Mouse (Mus musculus) liver, embryonic 16.5 days (tissue): ENCODE data around the gene Aif1l. TPM values are rescaled to one million over a fixed set of nuclear protein-coding genes. Genes with fewer than 3 reads are reported as not detected.

Source experiments
- ATAC-seq: fragments of 200-750 bp; cut with Nextera tagmentation; 2 replicates; pipeline ENCODE4 v1.8.0; 2017; ENCODE audit warnings: low read depth, mild to moderate bottlenecking, moderate number of reproducible peaks, moderate library complexity
- H3K27ac ChIP-seq: fragments of 300-500 bp; sonication (generic); 2 replicates; pipeline ENCODE4 v1.5.1; 2014; ENCODE audit warnings: mild to moderate bottlenecking, low read length
- H3K27me3 ChIP-seq: fragments of 300-500 bp; sonication (generic); 2 replicates; pipeline ENCODE4 v1.6.1; 2014; ENCODE audit warnings: low read depth, low read length, mixed read lengths; ENCODE audit not compliant: control insufficient read depth, insufficient read depth
- H3K36me3 ChIP-seq: fragments of 300-500 bp; sonication (generic); 2 replicates; pipeline ENCODE4 v1.6.1; 2014; ENCODE audit warnings: mild to moderate bottlenecking; ENCODE audit not compliant: control insufficient read depth, insufficient read depth
- H3K4me1 ChIP-seq: fragments of 300-500 bp; sonication (generic); 2 replicates; pipeline ENCODE4 v1.6.1; 2014; ENCODE audit warnings: low read depth, low read length, mixed read lengths; ENCODE audit not compliant: control insufficient read depth
- H3K4me2 ChIP-seq: fragments of 300-500 bp; sonication (generic); 2 replicates; pipeline ENCODE4 v1.6.1; 2014; ENCODE audit warnings: low read depth, low read length, mixed read lengths
- H3K4me3 ChIP-seq: fragments of 300-500 bp; sonication (generic); 2 replicates; pipeline ENCODE4 v1.5.1; 2014; ENCODE audit warnings: low read depth, mild to moderate bottlenecking, low read length
- H3K9ac ChIP-seq: fragments of 300-500 bp; sonication (generic); 2 replicates; pipeline ENCODE4 v1.6.1; 2014; ENCODE audit warnings: low read depth, low read length
- H3K9me3 ChIP-seq: fragments of 300-500 bp; sonication (generic); replicated peaks from 2 replicates; pipeline ENCODE4 v1.6.1; 2016; ENCODE audit warnings: low read length; ENCODE audit not compliant: control insufficient read depth
- WGBS: fragments of 180-500 bp; shearing (Covaris S2); extraction: QIAGEN DNeasy Blood & Tissue Kit; methylation state at CpG from one replicate; pipeline ENCODE4 v1.1.7; 2014; ENCODE audit not compliant: insufficient replicate concordance; 5-methylcytosine and 5-hydroxymethylcytosine counted together
- polyA plus RNA-seq: library from polyadenylated mRNA; unstranded; fragments of >200 nt; fragmentation: Nextera tagmentation; extraction: Ambion mirVana; gene quantifications from 2 replicates; pipeline ENCODE4 v1.2.1, GENCODE M21; 2015

Gene Aif1l
- polyA plus RNA-seq, 1 experiment from 2014 or later, result 1.2 TPM

- peak within 1 kb of the TSS; percentile 55; the same call in 1 of the 2 replicates for H3K27ac ChIP-seq
- peaks cover 15% of the 10 kb centered on the region for H3K4me1 ChIP-seq
- H3K4me3 ChIP-seq, result peak within 1 kb of the TSS; percentile 93
- H3K36me3 ChIP-seq, result peaks cover 7% of the 10 kb centered on the region
- H3K4me2 ChIP-seq, result peak within 1 kb of the TSS; percentile 96
- WGBS, result under 1% methylated on average over 60 of the region's 60 CpGs
- peak; percentile 100 for ATAC-seq
- no peaks in the 10 kb centered on the region for H3K27me3 ChIP-seq
- peak within 1 kb of the TSS; percentile 88 for H3K9ac ChIP-seq
- H3K9me3 ChIP-seq, result no peaks in the 10 kb centered on the region
Measured at GRCm38 (mm10) chr2:31974141-31974808, 24.3 kb downstream of the Aif1l start, which contains the start of gene Nup214. Gene Nup214, plus strand, starts transcription at chr2:31974436.

GRCm38 (mm10) chr2:31974809-31975371 lies 25.0 kb downstream of the Aif1l start:
- H3K9me3 ChIP-seq, result no peaks in the 10 kb centered on the region
- peak overlapping the region; percentile 55; the same call in 1 of the 2 replicates for H3K27ac ChIP-seq
- no peak for ATAC-seq
- H3K27me3 ChIP-seq, result no peaks in the 10 kb centered on the region
- H3K4me2 ChIP-seq, result peak overlapping the region; percentile 96
- WGBS, result 7% methylated on average over 13 of the region's 13 CpGs
- peak overlapping the region; percentile 93 for H3K4me3 ChIP-seq
- peaks cover 11% of the 10 kb centered on the region for H3K36me3 ChIP-seq
- peak overlapping the region; percentile 88 for H3K9ac ChIP-seq
- H3K4me1 ChIP-seq, result peaks cover 15% of the 10 kb centered on the region

GRCm38 (mm10) chr2:31987774-31988173 lies 37.8 kb downstream of the Aif1l start:
- no peak for ATAC-seq
- H3K9me3 ChIP-seq, result no peaks in the 10 kb centered on the region
- H3K4me3 ChIP-seq, result no peak overlapping the region
- WGBS, result 73% methylated on average over 1 of the region's 1 CpGs
- no peak overlapping the region for H3K4me2 ChIP-seq
- peaks cover 62% of the 10 kb centered on the region for H3K36me3 ChIP-seq
- H3K9ac ChIP-seq, result no peak overlapping the region
- no peaks in the 10 kb centered on the region for H3K4me1 ChIP-seq
- no peak overlapping the region for H3K27ac ChIP-seq
- no peaks in the 10 kb centered on the region for H3K27me3 ChIP-seq

GRCm38 (mm10) chr2:31990961-31991360 lies 41.0 kb downstream of the Aif1l start:
- H3K36me3 ChIP-seq, result peaks cover 55% of the 10 kb centered on the region

GRCm38 (mm10) chr2:31994896-31995295 lies 45.0 kb downstream of the Aif1l start:
- H3K9ac ChIP-seq, result no peak overlapping the region
- no peak overlapping the region for H3K27ac ChIP-seq

More at GRCm38 (mm10) chr2:31990961-31991360, 41.0 kb downstream of the Aif1l start:
- Histone ChIP-seq H3K27me3 (no peaks in the 10 kb centered on the region), H3K4me1 (no peaks in the 10 kb centered on the region), H3K4me3 (no peak overlapping the region), H3K27ac (no peak overlapping the region), H3K9ac (no peak overlapping the region), H3K4me2 (no peak overlapping the region), H3K9me3 (no peaks in the 10 kb centered on the region)
- 77% methylated on average over 4 of the region's 4 CpGs for WGBS
- ATAC-seq, result no peak

GRCm38 (mm10) chr2:31996060-31996459 lies 46.1 kb downstream of the Aif1l start:
- H3K27ac ChIP-seq, result no peak overlapping the region
- no peak overlapping the region for H3K9ac ChIP-seq
- H3K4me1 ChIP-seq, result no peaks in the 10 kb centered on the region
- ATAC-seq, result no peak
- H3K9me3 ChIP-seq, result no peaks in the 10 kb centered on the region
- H3K27me3 ChIP-seq, result no peaks in the 10 kb centered on the region
- no peak overlapping the region for H3K4me2 ChIP-seq
- 89% methylated on average over 13 of the region's 13 CpGs for WGBS
- no peak overlapping the region for H3K4me3 ChIP-seq
- H3K36me3 ChIP-seq, result peaks cover 58% of the 10 kb centered on the region

More at GRCm38 (mm10) chr2:31994896-31995295, 45.0 kb downstream of the Aif1l start:
- Histone ChIP-seq H3K4me1 (no peaks in the 10 kb centered on the region), H3K9me3 (no peaks in the 10 kb centered on the region), H3K27me3 (no peaks in the 10 kb centered on the region), H3K4me2 (no peak overlapping the region), H3K36me3 (peaks cover 63% of the 10 kb centered on the region), H3K4me3 (no peak overlapping the region)
- 86% methylated on average over 9 of the region's 9 CpGs for WGBS
- no peak for ATAC-seq

- H3K4me2 ChIP-seq, result no peak overlapping the region
- no peaks in the 10 kb centered on the region for H3K4me1 ChIP-seq
- no peak for ATAC-seq
- peaks cover 52% of the 10 kb centered on the region for H3K36me3 ChIP-seq
- H3K4me3 ChIP-seq, result no peak overlapping the region
- no peak overlapping the region for H3K27ac ChIP-seq
- no peaks in the 10 kb centered on the region for H3K9me3 ChIP-seq
- WGBS, result 80% methylated on average over 5 of the region's 5 CpGs
- H3K9ac ChIP-seq, result no peak overlapping the region
- H3K27me3 ChIP-seq, result no peaks in the 10 kb centered on the region
Measured at GRCm38 (mm10) chr2:31997539-31997938, 47.6 kb downstream of the Aif1l start.

GRCm38 (mm10) chr2:31998443-31998842 lies 48.5 kb downstream of the Aif1l start:
- H3K27me3 ChIP-seq, result no peaks in the 10 kb centered on the region
- no peaks in the 10 kb centered on the region for H3K9me3 ChIP-seq
- H3K9ac ChIP-seq, result no peak overlapping the region
- peaks cover 56% of the 10 kb centered on the region for H3K36me3 ChIP-seq
- no peak overlapping the region for H3K4me2 ChIP-seq
- no peak for ATAC-seq
- H3K27ac ChIP-seq, result no peak overlapping the region
- 63% methylated on average over 2 of the region's 2 CpGs for WGBS
- no peaks in the 10 kb centered on the region for H3K4me1 ChIP-seq
- no peak overlapping the region for H3K4me3 ChIP-seq

- Histone ChIP-seq H3K9ac (no peak overlapping the region), H3K27me3 (no peaks in the 10 kb centered on the region), H3K4me3 (no peak overlapping the region), H3K27ac (no peak overlapping the region), H3K36me3 (peaks cover 55% of the 10 kb centered on the region), H3K4me1 (no peaks in the 10 kb centered on the region), H3K9me3 (no peaks in the 10 kb centered on the region), H3K4me2 (no peak overlapping the region)
- 90% methylated on average over 2 of the region's 2 CpGs for WGBS
- ATAC-seq, result no peak
Measured at GRCm38 (mm10) chr2:32008311-32008710, 58.4 kb downstream of the Aif1l start.
